Mouse (Mus musculus): Measurements from ENCODE around the gene Trappc5. TPM values are rescaled to one million over a fixed set of nuclear protein-coding genes. Genes with fewer than 3 reads are reported as not detected.

Trappc5 gene
- polyA plus RNA-seq, 1 experiment: 37.2 TPM

DNA sequence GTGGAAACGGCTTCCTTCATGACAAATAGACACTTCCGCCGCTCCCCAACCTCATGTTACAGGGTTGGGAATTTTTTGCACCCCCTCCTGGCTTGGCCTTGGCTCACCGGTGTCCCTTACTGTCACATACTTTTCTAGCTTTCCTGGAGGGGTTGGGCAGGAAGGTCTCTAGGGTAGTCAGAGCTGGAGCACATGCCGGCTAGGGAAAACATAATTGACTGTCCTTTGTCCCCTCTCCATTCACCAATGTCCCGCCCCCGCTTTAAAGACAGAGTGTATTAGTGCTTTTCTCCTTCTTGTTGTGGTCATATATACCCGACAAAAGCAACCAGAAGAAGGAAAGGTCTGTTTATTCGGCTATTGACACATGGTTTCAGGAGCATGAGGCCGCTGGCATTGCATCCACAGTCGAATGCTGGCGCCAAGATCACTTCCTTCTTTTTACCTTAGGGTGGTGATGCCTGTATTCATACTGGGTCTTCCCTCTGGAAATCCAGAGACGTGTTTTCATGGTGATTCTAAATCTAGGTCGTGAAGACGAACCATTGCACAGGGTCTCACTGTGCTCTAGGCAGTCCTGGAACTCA is 987 bp downstream of the Trappc5 start:
- no peak for DNase-seq (ENCODE audit: low read depth)

DNA sequence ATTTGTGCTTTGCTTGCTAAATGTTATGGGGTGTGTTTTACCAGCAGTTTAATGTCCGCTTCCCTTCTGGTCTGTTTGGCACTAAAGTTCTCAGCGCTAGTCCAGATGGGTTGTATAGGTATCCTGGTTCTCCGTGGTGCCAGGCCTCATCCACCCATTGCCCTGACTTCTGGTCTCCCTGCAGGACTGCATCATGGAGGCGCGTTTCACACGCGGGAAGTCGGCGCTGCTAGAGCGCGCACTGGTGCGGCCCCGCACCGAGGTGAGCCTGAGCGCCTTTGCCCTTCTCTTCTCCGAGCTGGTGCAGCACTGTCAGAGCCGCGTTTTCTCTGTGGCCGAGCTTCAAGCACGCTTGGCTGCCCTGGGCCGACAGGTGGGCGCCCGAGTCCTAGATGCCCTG is 2.7 kb downstream of the Trappc5 start:
- no peak for DNase-seq (ENCODE audit: low read depth)

DNA sequence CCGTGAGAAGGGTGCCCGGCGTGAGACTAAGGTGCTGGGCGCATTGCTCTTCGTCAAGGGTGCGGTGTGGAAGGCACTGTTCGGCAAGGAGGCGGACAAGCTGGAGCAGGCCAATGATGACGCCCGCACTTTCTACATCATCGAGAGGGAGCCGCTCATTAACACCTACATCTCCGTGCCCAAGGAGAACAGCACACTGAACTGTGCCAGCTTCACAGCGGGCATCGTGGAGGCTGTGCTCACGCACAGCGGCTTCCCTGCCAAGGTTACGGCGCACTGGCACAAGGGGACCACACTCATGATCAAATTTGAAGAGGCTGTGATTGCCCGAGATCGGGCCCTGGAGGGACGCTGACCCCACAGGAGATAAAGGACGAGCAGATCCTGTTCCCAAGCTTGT is 3.1 kb downstream of the Trappc5 start:
- no peak for DNase-seq (ENCODE audit: low read depth)

DNA sequence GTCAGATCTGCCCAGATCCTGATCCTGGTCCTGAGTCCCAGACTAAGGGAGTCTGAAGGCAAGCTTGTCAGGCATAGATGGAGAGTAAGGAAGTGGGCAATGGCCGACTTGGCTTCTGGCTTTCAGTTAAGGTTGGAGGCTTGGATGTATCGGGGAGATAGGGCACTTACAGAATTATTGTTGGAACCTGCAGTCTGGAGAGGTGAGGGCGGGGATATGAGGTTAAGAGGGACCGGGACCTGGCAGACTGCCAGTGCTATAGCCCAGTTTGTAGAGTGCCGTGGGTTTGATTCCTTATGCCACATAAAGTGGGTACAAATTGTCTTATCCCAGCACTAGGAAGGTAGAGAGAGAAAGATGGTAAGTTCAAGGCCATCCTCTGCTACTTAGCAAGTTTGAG is 3.6 kb downstream of the Trappc5 start:
- no peak for DNase-seq (ENCODE audit: low read depth)

DNA sequence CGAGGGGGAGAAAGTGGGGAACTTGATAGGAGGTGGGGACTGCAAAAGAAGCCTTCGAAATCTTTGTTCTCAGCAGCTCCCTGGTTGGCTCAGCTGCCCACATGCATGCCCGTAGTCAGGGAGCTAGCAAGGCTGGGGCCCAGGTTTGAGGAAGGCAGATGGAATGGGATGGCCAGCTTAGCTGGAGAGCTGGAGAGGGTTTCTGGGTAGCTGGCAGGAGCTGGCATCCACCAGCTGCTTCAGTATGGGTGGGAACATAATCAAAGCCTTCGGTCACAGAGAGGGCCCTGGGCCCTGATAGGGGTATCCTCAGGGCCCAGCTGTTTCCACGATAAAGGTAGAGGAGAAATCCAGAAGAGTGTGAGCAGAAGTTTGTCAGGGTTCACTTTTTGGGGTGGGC is 6.3 kb downstream of the Trappc5 start:
- DNase-seq (ENCODE audit: low read depth): no peak

DNA sequence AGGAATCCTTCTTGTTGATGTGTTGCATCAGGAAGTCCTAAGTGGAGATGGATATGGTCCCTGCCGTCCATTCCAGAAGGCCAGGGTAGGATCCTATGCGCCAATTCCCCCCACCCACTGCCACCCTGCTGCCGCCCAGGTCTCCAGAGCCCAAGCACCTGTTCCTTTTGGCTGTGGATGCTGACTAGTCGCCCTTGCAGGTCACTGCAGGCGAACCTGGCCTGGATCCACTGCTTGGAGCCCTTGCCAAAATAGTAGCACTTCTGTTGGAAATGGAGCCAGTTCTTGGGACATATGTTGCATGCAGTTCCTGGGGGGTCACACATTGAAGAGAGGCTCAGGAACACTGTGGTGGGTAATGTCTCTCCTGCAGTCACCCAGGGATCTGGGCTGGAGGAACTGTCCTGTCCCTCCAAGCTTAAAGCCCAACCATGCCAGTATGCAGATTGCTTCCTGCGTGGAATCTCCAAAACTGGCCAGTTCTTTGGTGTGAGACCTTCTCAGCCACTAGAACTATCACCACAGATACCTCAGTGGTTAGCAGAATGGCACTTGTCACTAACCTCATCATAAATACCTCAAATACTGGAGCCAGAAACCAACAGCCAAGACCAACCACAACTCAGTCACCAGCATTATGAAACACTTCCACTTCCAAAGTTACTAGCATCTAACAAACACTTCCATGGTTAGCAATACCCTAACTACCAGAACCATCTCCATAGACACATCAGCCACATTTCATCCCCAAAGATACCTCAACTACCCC is 7.5 kb downstream of the Trappc5 start:
- no peak for DNase-seq (ENCODE audit: low read depth)

DNA sequence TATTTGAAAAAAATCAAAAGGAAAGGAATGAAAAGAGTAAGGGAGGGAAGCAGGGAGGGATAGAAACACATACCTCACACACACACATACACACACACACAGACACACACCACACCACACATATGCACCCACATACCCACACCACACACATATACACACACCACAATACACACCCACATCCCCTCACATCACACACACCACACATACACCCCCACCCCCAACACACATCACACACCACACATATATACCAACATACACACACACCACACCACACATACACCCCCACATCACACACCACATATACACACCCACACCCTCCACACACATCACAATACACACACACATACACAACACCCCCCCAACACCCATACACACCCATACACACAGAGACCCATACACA is 8.4 kb downstream of the Trappc5 start:
- DNase-seq (ENCODE audit: low read depth): no peak

DNA sequence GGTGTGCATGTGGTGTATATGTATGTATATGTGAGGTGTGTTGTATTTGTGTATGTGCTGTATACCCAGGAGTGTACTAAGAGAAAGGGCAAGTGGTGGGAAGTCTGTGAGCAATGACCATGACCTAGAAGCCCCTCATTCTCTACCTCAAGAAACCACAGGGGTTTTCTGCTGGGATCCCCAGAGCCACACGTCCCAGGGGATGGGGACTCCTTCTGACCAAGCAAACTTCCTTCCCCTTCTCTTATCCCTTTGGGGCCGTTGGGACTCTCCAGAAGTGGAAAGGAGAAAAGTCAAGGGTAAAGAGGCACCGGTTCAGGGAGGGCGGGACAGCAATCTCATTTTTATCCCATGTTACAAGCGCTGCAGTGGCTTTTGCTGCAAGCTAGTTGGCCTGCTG is 9.3 kb downstream of the Trappc5 start:
- no peak for DNase-seq (ENCODE audit: low read depth)

DNA sequence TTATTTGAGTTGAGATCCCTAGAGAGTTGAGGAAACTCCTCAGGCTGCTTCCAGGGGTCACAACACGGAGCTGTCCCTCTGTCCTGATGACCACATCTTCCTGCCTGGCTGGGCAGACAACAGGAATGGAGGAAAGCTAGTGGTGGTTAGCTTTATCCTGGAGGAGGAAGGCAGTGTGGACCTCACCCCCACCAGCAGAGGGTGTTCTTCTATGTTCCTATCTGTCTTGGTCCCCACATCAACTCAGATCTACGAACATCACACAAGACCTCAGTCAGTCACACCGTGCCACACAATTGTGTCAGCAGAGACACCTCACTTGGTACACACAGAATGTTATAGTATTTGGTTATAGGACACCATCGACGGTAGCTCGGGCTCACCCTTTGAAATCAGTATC is 11.4 kb downstream of the Trappc5 start:
- DNase-seq (ENCODE audit: low read depth): no peak

DNA sequence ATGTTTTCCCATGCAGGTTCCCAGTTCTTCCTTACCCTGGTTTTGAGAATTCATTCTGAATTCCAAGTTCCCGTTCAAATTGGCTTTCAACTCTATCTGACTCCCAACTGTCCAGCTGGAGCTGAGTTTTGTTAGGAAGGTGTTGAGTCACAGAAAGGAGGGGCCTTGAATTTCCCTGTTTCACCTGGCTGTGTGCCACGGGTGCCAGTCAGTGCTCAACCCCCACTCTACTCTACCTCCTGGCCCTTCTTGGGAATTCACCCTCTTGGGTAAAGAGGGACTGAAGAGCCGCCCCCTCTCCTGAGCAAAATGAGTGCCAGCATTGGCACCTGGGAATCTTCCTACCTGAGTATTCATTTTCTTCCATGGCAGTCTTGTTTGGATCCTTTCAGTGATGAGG is 14.7 kb downstream of the Trappc5 start:
- DNase-seq (ENCODE audit: low read depth): no peak

DNA sequence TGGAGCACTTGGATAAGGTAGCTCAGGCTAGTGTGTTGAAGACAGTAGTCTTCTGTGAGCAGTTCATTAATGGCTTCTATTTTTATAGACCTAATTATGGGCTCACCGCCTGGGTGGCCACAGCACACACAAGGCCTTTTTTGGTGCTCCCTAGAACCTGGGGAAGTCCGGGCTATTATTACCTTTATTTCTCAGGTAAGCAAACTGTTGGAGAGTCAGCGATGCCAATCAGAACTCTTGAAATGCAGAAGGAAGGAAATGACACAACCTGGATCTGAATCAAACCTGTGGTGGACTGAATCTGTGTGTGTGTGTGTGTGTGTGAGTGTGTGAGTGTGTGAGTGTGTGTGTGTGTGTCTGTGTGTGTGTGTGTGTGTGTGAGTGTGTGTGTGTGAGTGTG is 18.0 kb downstream of the Trappc5 start, which contains the start of gene Fcer2a:
Gene Fcer2a, minus strand, starts transcription at position 55 of the 400 bp plus-strand sequence.
- DNase-seq (ENCODE audit: low read depth): no peak

DNA sequence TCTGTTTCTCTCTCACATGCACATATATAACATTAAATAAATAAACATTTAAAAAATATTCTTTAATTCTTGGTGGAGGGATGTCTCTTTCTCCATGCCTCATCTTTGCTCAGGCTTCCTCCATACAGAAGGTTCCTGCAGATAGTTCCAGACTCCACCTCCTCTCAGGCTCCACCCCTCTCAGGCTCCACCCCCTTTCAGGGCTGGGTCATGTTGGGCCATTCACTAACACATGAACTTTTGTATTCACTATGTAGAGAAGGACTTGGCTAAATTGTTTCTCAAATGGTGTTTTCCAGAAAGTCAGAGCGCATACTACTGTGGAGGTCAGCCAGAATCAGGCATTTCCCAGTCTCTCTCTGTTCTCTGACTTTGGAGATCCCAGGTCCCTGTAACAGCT is 25.4 kb downstream of the Trappc5 start:
- DNase-seq (ENCODE audit: low read depth): no peak

DNA sequence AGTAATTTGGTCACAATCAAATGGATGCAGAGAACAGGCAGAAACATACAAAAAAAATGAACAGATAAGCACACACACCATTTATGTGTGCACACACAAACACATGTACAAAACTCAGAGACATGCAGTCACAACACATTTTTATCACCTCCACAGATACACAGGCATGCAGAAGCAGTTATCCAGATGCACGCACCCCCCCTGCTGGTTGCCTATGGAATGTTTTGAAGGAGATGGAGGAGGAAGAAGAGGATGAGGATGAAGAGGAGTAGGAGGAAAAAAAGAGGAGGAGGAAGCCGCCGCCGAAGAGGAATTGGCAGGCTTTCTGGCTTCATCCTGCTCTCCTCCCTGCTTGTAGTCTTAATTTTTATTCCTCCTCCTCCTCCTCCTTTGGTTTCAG is 29.6 kb downstream of the Trappc5 start:
- DNase-seq (ENCODE audit: low read depth): no peak

DNA sequence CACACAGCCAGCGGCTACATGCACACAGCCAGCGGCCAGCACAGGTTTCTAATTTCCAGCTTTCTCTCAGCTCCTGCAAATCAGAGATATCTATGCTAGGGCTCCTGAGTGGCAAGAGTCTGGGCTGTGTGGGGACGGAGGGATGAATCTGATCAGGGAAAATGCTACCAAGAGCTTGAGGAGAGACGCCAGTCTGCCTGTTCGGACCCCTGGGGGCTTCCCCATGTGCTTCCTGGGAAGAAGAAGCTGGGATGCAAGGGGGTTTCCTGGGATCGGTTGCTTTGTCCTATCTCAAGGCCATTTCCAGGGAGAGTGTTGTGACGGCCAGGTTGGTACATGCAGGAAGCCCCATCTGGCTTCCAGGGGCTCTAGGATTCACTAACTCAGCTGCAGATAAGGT is 31.5 kb downstream of the Trappc5 start:
- DNase-seq (ENCODE audit: low read depth): no peak

DNA sequence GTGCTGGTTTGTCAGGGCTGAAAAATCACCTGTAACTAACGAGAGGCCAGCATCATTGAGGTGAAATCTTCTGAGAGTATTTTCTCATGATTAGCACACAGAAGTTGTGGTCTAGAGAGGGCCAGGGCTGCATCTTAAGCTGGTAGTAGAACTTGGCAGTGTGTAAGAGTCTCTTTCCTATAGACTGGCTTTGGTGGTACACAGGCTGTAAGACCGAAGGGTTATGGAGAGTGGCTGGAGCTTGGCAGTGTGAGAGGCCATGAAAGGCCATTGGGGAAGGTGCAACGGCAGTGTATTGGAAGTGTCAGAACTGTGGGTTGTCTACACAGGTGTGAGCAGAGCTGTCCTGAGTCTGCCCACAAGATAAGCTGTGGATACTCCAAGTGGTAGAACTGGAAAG is 34.2 kb downstream of the Trappc5 start:
- DNase-seq (ENCODE audit: low read depth): no peak

DNA sequence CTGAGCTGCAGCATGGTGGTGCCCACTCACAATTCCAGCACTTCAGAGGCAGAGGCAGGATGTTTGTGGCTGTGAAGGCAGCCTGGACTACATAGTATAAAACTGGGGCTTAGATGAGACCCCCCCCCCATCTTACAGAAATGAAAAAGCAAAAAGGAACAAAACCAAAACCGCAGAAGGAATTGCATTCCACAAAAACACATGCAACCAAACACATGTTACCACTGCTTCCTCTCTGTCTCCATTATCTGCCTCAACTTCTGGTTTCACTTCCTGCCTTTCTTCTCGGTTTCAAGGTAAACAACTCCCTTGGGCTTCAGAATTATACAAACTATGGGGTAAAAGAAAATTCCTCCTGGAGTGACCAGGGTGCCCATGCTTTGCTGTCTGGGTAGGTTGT is 35.5 kb downstream of the Trappc5 start:
- DNase-seq (ENCODE audit: low read depth): no peak

DNA sequence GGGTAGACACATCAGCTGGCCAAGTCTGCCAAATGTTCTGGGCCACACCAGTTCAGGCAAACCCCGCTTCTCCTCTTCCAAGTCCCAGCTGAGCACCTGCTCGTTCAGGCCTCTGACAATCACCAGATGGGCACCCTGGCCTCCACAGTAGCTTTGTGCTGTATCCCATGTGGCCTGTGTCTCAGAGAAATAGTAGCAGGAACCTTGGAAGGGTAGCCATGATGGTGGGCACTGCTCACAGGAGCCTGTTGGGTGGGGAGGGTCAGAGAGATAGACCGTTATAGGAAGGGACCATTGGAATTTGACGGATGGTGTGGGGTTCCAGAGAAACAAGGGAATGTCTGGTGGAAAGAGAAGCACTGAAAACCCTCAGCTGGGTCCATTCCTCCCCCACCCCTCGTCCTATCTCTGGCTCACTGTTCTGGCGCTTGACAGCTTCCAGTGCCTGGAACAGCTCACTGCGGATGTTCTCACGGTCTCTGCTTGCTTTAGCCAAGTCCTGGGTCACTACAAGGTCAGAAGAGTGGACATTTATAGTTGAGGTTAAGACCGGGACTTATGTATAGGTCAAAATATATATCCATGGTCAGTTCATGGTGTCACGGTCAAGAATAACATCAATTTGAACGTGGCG is 41.3 kb downstream of the Trappc5 start:
- DNase-seq (ENCODE audit: low read depth): no peak

DNA sequence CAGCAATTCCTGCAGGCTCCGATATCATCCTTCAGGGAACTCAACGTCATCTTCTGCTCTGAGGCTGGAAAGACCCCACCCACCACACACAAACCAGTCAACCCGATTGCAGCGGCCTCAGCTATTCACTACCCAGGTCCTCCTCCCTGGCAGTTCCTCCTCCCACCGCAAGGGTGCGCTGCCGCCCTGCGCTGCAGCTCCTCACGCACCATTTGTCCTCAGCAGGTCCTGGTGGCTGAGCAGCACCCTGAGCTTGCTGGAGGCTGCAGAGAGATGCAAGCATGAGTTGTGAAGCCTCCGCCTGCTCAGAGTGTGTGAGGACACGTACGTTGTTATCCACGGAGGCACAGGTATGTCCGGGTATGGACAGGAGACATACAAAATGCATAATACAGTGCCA is 42.5 kb downstream of the Trappc5 start:
- no peak for DNase-seq (ENCODE audit: low read depth)

DNA sequence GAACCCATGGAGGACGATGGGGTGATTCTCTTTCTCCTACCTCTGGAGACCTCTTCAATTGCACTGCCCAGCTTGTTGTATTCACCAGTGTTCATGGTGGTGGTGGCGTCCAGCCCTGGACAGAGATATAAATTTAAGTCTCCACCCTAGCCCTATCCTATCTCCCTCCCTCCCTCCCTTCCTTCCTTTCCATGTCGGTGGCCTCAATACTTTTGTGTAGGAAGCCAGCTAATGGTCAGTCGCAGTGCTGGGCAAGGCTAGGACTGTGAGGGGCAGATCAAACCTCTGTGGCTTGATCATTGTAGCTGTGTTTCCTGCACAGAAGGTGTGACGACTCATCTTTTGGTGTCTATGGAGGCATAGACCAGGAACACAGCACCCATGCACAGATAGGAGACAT is 44.5 kb downstream of the Trappc5 start, which contains the start of gene Clec4g:
Gene Clec4g, minus strand, starts transcription at position 101 of the 400 bp plus-strand sequence.
- no peak for DNase-seq (ENCODE audit: low read depth)

DNA sequence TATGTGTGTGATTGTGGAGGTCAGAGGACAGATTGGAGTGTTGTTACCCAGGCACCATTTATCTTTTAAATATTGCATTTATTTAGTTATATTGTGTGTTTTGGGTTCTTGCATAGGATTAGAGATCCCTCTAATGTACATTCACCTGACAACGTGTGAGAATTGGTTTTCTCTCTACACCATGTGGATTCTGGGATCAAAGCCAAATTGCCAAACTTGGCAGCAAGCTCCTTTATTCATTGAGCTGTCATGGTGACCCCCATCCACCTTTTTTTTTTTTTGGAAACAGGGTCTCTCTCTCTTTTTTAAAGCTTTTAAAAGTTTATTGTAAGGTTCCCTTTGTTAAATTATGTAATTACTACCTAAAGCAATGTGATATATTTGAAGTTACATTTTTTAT is 44.9 kb downstream of the Trappc5 start:
- no peak for DNase-seq (ENCODE audit: low read depth)

All from gonadal fat pad, adult 2 months (tissue).